24 mouse cellular contexts compared by ENCODE assay signal in the genomic region with DNA sequence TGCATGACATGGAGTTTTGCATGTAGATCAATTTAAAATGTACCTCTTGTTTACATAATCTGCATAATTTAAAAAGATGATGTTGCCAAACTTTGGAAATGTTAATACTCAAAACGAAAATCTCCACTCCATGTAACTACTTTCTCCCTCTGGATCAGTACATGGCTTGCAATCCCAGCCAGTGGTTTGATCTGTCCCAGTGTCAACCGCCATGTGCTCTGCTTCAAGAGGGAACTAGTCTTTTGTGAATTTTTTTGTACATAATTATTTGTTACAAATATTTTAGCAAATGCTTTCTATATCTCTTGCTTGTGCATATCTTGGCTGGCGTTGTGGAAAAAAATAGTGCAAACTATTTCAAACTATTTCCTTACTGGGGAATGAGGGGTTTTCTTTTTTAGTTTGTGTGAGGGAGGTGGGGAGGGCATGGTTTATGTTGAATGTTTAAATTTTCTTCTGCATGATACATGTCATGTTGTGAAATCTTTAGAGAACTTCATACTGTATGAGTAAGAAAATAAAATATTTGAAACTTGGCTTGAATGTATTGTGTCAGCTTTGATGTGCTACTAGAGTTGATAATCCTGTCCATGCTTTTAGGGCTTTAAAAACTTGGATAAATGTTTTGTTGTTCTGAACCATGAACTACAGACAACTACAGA.
"Had no signal": no experiment of that assay in that cellular context is flagged by ENCODE, and none has a peak within 500 bp of the region (broad histone marks: within the 10 kb centered on the region; RNA-seq: fewer than 3 reads in every experiment).

No protein-coding gene starts in this region.

- H3K9me3 ChIP-seq: heart, embryonic 13.5 days; heart, embryonic 15.5 days; hindbrain, embryonic 13.5 days; hindbrain, embryonic 15.5 days; kidney, embryonic 15.5 days; limb, embryonic 13.5 days; limb, embryonic 15.5 days had no signal

- H3K4me3 ChIP-seq: heart, adult 2 months; heart, embryonic 13.5 days; heart, embryonic 15.5 days; hindbrain, embryonic 13.5 days; hindbrain, embryonic 15.5 days; kidney, embryonic 15.5 days; limb, embryonic 13.5 days; limb, embryonic 15.5 days had no signal

- H3K27ac ChIP-seq: heart, adult 2 months; heart, embryonic 13.5 days; heart, embryonic 15.5 days; hindbrain, embryonic 13.5 days; hindbrain, embryonic 15.5 days; hindbrain, postnatal 0 days; kidney, embryonic 15.5 days; kidney, postnatal 0 days; limb, embryonic 13.5 days; limb, embryonic 15.5 days had no signal

- ATAC-seq: hindbrain, postnatal 0 days; intestine, embryonic 16.5 days had no signal

- H3K9ac ChIP-seq: heart, embryonic 13.5 days; heart, embryonic 15.5 days; hindbrain, embryonic 13.5 days; hindbrain, embryonic 15.5 days; kidney, embryonic 15.5 days; limb, embryonic 13.5 days; limb, embryonic 15.5 days had no signal

- H3K4me1 ChIP-seq: heart, embryonic 13.5 days; heart, embryonic 15.5 days; hindbrain, embryonic 13.5 days; hindbrain, embryonic 15.5 days; kidney, embryonic 15.5 days; limb, embryonic 13.5 days; limb, embryonic 15.5 days had no signal

- H3K27me3 ChIP-seq: heart, embryonic 13.5 days; heart, embryonic 15.5 days; hindbrain, embryonic 13.5 days; hindbrain, embryonic 15.5 days; kidney, embryonic 15.5 days; limb, embryonic 13.5 days; limb, embryonic 15.5 days had no signal

- DNase-seq: gastrocnemius, postnatal 14 days; gastrocnemius, postnatal 36 days; heart, adult 2 months; heart, postnatal 14 days; heart, postnatal 36 days; kidney, adult 11 months; kidney, adult 2 months; kidney, adult 9 months; kidney, postnatal 14 days; kidney, postnatal 36 days; layer of hippocampus, adult 9-11 months; layer of hippocampus, postnatal 36 days; left cerebral cortex, postnatal 4 days had no signal

- H3K4me2 ChIP-seq: heart, embryonic 11.5 days; heart, embryonic 13.5 days; heart, embryonic 15.5 days; hindbrain, embryonic 13.5 days; hindbrain, embryonic 15.5 days; kidney, embryonic 15.5 days; limb, embryonic 13.5 days; limb, embryonic 15.5 days had no signal
